Mouse (Mus musculus): ENCODE results near the gene Tmem26. TPM values are rescaled to one million over a fixed set of nuclear protein-coding genes. Genes with fewer than 3 reads are reported as not detected.

The Tmem26 gene
- 0.13 and 0.18 TPM in 2 replicates for polyA plus RNA-seq (2012; rRNA removed)

DNA sequence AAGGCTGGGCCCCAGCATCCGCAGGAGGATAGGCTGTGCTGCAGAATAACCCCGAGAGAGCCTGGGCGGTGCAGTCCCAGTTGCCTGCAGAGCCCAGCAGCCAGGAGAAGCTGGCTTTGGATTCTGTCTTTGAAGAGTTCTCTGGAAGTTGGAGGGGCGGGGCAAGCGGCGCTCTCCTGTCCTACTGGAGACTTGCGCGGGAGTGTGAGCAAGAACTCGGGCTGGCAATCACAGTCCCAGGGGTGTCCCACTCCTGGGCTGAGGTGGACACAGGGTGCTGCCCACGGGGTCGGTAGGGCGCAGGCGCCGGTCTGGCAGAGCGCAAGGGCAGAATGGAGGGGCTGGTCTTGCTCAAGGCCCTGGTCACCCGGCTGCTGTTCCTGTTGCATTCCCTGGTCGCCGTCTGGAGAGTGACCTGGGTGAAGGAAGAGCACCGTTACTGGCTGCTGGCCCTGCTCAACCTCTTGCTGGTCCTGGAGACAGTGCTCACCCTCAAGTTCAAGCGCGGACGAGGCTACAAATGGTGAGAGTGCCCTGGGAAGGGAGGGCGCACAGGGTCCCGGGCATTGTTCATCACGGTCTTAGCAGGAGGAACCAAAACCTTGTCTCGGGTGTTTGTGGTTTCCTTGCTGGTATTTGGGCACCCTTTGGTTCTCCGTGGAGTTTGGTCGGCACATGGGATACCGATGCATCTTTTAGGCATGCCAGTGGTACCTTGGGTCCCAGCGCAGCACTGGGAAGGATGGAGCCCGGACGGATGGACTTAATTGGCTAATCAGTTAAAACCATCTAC is at the start of gene Tmem26:
Tmem26 (plus strand) TSS at position 79 of the 793 bp plus-strand sequence.
- peak within 1 kb of the TSS; percentile 55 for H3K4me3 ChIP-seq (ENCODE audit: low read depth, low read length)
- WGBS, result 3% methylated on average over 32 of the region's 32 CpGs
- peaks cover 5% of the 10 kb centered on the region; the same call in 1 of the 2 replicates for H3K4me1 ChIP-seq (ENCODE audit: control insufficient read depth, insufficient read depth, insufficient read length, low read length)
- no peak for TF ChIP-seq CTCF (IDR thresholded peaks at IDR 0.05; ENCODE audit: extremely low read depth, insufficient read length, insufficient replicate concordance, low read depth, low read length)
- TF ChIP-seq POLR2A (IDR thresholded peaks at IDR 0.05; ENCODE audit: low read depth, low read length), result no peak
- H3K36me3 ChIP-seq (ENCODE audit: control insufficient read depth, insufficient read depth, low read length), result no peaks in the 10 kb centered on the region
- no peak within 1 kb of the TSS for H3K27ac ChIP-seq (ENCODE audit: insufficient read depth, low read depth, low read length)
- no peaks in the 10 kb centered on the region; the same call in 1 of the 2 replicates for H3K27me3 ChIP-seq (ENCODE audit: control insufficient read depth, insufficient read depth, low read length)

DNA sequence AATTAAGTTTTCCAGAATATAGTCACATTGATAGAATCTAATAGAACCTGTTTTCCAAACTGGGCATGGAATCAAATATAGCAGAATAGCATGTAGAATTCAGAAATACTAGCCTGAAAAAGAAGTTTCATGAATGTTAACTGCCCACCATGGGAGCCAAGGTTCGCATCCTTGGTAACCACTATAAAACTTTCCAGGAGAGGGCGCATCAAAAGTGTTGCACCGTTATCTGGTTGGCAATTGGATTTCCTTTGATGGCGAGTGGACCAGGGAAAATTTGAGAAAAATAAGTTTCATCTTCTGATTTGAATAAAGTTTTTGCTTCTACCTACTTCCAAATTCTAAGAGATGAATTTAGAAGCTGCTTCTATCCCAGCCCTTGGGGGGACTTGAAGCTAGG is 44.8 kb upstream of the Tmem26 start:
- H3K36me3 ChIP-seq (ENCODE audit: control insufficient read depth, insufficient read depth, low read length), result no peaks in the 10 kb centered on the region
- 77% methylated on average over 4 of the region's 4 CpGs for WGBS
- no peak overlapping the region for H3K4me3 ChIP-seq (ENCODE audit: low read depth, low read length)
- H3K4me1 ChIP-seq (ENCODE audit: control insufficient read depth, insufficient read depth, insufficient read length, low read length), result no peaks in the 10 kb centered on the region
- no peaks in the 10 kb centered on the region for H3K27me3 ChIP-seq (ENCODE audit: control insufficient read depth, insufficient read depth, low read length)
- no peak overlapping the region for H3K27ac ChIP-seq (ENCODE audit: insufficient read depth, low read depth, low read length)
- TF ChIP-seq CTCF (IDR thresholded peaks at IDR 0.05; ENCODE audit: extremely low read depth, insufficient read length, insufficient replicate concordance, low read depth, low read length) (no peak), POLR2A (IDR thresholded peaks at IDR 0.05; ENCODE audit: low read depth, low read length) (no peak)

DNA sequence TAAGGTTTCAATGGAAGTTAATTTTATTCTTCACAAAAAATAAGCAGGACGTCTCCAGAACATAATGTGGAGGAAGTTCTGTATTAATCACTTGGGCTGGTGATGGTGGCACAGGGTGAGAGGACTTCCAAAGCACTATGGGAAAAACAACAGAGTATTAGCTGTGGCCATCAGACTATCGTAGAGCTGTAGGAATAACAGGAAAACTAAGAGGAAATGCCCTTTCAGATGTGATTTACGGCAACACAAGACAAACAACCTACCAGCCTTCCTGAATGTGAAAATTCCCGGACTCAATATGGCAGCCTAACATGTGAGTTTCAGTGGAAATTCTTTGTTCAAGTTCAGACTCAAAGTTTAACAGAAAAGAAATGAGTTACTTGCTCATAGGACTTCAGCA is 42.2 kb upstream of the Tmem26 start:
- Histone ChIP-seq H3K27ac (ENCODE audit: insufficient read depth, low read depth, low read length) (no peak overlapping the region), H3K27me3 (ENCODE audit: control insufficient read depth, insufficient read depth, low read length) (no peaks in the 10 kb centered on the region), H3K4me1 (ENCODE audit: control insufficient read depth, insufficient read depth, insufficient read length, low read length) (no peaks in the 10 kb centered on the region), H3K4me3 (ENCODE audit: low read depth, low read length) (no peak overlapping the region), H3K36me3 (ENCODE audit: control insufficient read depth, insufficient read depth, low read length) (no peaks in the 10 kb centered on the region)
- no peak for TF ChIP-seq POLR2A (IDR thresholded peaks at IDR 0.05; ENCODE audit: low read depth, low read length)
- no peak for TF ChIP-seq CTCF (IDR thresholded peaks at IDR 0.05; ENCODE audit: extremely low read depth, insufficient read length, insufficient replicate concordance, low read depth, low read length)
- 71% methylated on average over 4 of the region's 4 CpGs for WGBS

DNA sequence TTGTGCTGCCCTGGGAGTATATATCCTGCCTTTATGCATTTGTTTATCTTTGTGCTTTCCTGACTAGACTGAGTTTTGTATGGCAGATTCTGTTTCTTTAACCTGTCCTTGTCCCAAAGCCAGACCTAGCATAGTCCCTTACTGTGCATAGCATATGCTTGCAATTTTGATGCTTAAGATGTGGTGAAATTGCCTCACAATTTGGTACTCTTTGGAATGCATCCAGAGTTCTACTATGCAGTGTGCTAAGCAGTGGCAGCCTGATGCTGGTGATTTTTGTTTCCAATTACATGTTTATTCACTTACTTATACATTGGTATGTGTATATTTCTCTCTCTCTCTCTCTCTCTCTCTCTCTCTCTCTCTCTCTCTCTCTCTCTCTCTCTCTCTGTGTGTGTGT is 37.9 kb upstream of the Tmem26 start:
- Histone ChIP-seq H3K27me3 (ENCODE audit: control insufficient read depth, insufficient read depth, low read length) (no peaks in the 10 kb centered on the region), H3K27ac (ENCODE audit: insufficient read depth, low read depth, low read length) (no peak overlapping the region), H3K36me3 (ENCODE audit: control insufficient read depth, insufficient read depth, low read length) (no peaks in the 10 kb centered on the region), H3K4me3 (ENCODE audit: low read depth, low read length) (no peak overlapping the region), H3K4me1 (ENCODE audit: control insufficient read depth, insufficient read depth, insufficient read length, low read length) (no peaks in the 10 kb centered on the region)
- TF ChIP-seq CTCF (IDR thresholded peaks at IDR 0.05; ENCODE audit: extremely low read depth, insufficient read length, insufficient replicate concordance, low read depth, low read length) (no peak), POLR2A (IDR thresholded peaks at IDR 0.05; ENCODE audit: low read depth, low read length) (no peak)

DNA sequence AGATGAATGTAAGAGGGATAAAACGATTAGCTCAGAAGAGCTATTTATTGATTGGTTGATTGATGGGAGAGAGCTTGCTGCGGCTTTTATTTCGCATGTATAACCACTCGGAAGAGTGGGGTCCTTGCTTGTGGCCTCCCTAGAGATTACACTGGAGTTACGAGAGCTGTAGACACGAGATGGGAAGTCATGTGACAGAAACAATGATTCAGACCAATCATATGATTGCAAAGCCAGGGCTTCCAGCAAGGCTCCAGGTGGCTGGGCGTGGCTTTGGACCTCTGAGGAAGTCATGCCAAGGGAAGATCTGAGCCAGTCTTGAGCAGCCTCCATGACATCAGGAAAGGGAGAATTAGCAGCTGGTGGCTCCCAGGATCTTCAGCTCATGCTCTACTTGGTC is 32.3 kb upstream of the Tmem26 start:
- no peaks in the 10 kb centered on the region for H3K27me3 ChIP-seq (ENCODE audit: control insufficient read depth, insufficient read depth, low read length)
- no peak for TF ChIP-seq CTCF (IDR thresholded peaks at IDR 0.05; ENCODE audit: extremely low read depth, insufficient read length, insufficient replicate concordance, low read depth, low read length)
- WGBS, result 64% methylated on average over 7 of the region's 7 CpGs
- H3K27ac ChIP-seq (ENCODE audit: insufficient read depth, low read depth, low read length), result no peak overlapping the region
- no peak overlapping the region for H3K4me3 ChIP-seq (ENCODE audit: low read depth, low read length)
- H3K36me3 ChIP-seq (ENCODE audit: control insufficient read depth, insufficient read depth, low read length), result no peaks in the 10 kb centered on the region
- no peaks in the 10 kb centered on the region for H3K4me1 ChIP-seq (ENCODE audit: control insufficient read depth, insufficient read depth, insufficient read length, low read length)

DNA sequence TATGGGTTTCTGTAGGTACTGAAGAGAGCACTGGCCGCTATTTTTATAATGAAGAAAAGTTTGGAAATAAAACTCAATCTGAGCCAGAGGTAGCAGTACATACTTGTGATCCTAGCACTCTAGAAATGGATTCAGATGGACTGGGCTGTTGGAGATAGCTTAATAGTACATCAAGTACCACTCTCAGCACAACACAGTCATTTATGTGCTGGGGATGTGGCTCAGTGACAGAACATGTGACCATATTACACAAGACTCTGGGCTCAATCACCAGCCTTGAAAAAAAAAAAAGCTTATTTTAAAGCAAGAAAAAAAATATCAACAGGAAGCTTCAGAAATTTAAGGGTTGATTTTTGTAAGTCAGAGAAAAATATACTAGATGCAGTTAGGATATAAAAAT is 31.0 kb upstream of the Tmem26 start:
- Histone ChIP-seq H3K27me3 (ENCODE audit: control insufficient read depth, insufficient read depth, low read length) (no peaks in the 10 kb centered on the region), H3K27ac (ENCODE audit: insufficient read depth, low read depth, low read length) (no peak overlapping the region), H3K4me1 (ENCODE audit: control insufficient read depth, insufficient read depth, insufficient read length, low read length) (no peaks in the 10 kb centered on the region), H3K36me3 (ENCODE audit: control insufficient read depth, insufficient read depth, low read length) (no peaks in the 10 kb centered on the region), H3K4me3 (ENCODE audit: low read depth, low read length) (no peak overlapping the region)
- WGBS, result 92% methylated on average over 1 of the region's 1 CpGs
- no peak for TF ChIP-seq POLR2A (IDR thresholded peaks at IDR 0.05; ENCODE audit: low read depth, low read length)

DNA sequence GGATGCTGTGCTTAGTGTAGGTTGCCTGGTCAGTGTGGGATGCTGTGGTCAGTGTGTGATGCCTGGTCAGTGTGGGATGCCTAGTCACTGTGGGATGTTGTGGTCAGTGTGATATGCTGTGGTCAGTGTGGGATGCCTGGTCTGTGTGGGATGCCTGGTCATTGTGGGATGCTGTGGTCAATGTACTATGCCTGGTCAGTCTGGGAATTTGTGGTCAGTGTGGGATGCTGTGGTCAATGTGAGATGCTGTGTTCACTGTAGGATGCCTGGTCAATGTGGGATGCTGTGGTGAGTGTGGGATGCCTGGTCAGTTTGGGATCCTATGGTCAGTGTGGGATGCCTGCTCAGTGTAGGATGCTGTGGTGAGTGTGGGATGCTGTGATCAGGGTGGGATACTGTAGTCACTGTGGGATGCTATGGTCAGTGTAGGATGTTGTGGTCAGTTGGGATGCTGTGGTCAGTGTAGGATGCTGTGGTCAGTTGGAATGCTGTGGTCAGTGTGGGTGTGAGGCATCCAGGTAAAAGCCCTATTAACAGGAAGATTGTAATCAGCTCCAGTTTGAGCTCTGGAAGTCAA is 27.6 kb upstream of the Tmem26 start:
- Histone ChIP-seq H3K4me1 (ENCODE audit: control insufficient read depth, insufficient read depth, insufficient read length, low read length) (no peaks in the 10 kb centered on the region), H3K27ac (ENCODE audit: insufficient read depth, low read depth, low read length) (no peak overlapping the region), H3K27me3 (ENCODE audit: control insufficient read depth, insufficient read depth, low read length) (no peaks in the 10 kb centered on the region), H3K36me3 (ENCODE audit: control insufficient read depth, insufficient read depth, low read length) (no peaks in the 10 kb centered on the region), H3K4me3 (ENCODE audit: low read depth, low read length) (no peak overlapping the region)
- no peak for TF ChIP-seq POLR2A (IDR thresholded peaks at IDR 0.05; ENCODE audit: low read depth, low read length)
- TF ChIP-seq CTCF (IDR thresholded peaks at IDR 0.05; ENCODE audit: extremely low read depth, insufficient read length, insufficient replicate concordance, low read depth, low read length), result no peak

Measured in small intestine, adult 2 months (tissue).